Mouse (Mus musculus) NIH3T3 (cell line): Measurements from ENCODE around the gene Lrrc74b.

ENCODE experiments used
- DNase-seq: peaks from one replicate; pipeline ENCODE4 v3.0.0-alpha.2; 2012; ENCODE audit warnings: low read depth

The Lrrc74b gene

DNA sequence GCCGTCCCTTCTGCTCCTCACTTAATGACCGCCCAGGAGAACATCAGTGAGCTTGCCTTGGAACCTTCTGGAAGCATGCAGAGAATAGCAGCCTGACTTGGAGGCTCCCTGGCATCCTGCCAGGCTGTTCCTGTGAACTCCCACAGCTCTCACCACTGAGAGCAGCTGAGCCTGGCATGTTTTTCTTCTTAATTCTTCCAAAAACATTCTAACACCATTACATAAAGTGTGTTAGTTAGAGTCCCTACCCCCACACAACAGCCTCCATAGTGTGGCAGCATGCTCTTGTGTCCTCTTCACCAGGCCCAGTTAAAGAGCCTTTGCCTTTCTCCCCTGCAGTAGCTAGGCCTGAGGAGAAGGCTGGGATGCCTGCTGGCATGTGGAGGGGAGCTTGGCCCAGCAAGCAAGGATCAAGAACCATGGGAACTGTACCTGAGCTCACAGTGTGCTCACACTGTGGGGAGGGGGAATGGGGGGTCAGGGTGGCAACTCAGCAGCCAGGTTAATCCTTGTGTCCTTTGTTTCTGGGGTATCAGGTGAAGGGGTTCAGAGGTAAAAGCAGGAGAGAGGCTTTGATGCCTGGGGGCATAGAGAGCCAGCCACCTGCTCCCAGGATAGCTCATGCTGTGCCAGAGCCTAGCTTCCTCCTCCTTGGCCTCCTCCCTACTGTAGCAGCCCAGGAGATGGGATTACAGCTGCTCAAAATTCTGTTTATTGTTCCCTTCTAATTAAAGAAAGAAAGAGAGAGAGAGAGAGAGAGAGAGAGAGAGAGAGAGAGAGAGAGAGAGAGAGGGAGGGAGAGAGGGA, 64.3 kb downstream of the Lrrc74b start:
- DNase-seq = peak; percentile 83
